Mouse (Mus musculus) embryonic facial prominence, embryonic 10.5 days (tissue): ENCODE measurements around the gene Oprd1. TPM values are rescaled to one million over a fixed set of nuclear protein-coding genes. Genes with fewer than 3 reads are reported as not detected.

Experiments used
- DNase-seq: peaks from one replicate; pipeline ENCODE4 v3.0.0-alpha.2; 2017; ENCODE audit warnings: low spot score
- H3K27ac ChIP-seq: fragments of 300-500 bp; sonication (generic); replicated peaks from 2 replicates; pipeline ENCODE4 v1.5.1; 2016; ENCODE audit warnings: mild to moderate bottlenecking
- H3K27me3 ChIP-seq: fragments of 300-500 bp; sonication (generic); replicated peaks from 2 replicates; pipeline ENCODE4 v1.6.1; 2016; ENCODE audit warnings: low read depth, mild to moderate bottlenecking; ENCODE audit not compliant: poor library complexity, severe bottlenecking
- H3K36me3 ChIP-seq: fragments of 300-500 bp; sonication (generic); replicated peaks from 2 replicates; pipeline ENCODE4 v1.6.1; 2016; ENCODE audit warnings: mild to moderate bottlenecking, moderate library complexity
- H3K4me1 ChIP-seq: fragments of 300-500 bp; sonication (generic); 2 replicates; pipeline ENCODE4 v1.6.1; 2016
- H3K4me3 ChIP-seq: fragments of 300-500 bp; sonication (generic); 2 replicates; pipeline ENCODE4 v1.5.1; 2016; ENCODE audit warnings: mild to moderate bottlenecking, moderate library complexity
- H3K9me3 ChIP-seq: fragments of 300-500 bp; sonication (generic); 2 replicates; pipeline ENCODE4 v1.6.1; 2016; ENCODE audit warnings: mild to moderate bottlenecking
- WGBS: fragments of 180-500 bp; shearing (Covaris S2); methylation state at CpG from one replicate; pipeline ENCODE4 v1.1.7; 2016; 5-methylcytosine and 5-hydroxymethylcytosine counted together
- polyA plus RNA-seq: library from polyadenylated mRNA; unstranded; fragments of >200 nt; fragmentation: Nextera tagmentation; extraction: Ambion mirVana; gene quantifications from 2 replicates; pipeline ENCODE4 v1.2.1, GENCODE M21; 2016

Oprd1 gene
- polyA plus RNA-seq, 1 experiment from 2014 or later = 0.35 TPM

DNA sequence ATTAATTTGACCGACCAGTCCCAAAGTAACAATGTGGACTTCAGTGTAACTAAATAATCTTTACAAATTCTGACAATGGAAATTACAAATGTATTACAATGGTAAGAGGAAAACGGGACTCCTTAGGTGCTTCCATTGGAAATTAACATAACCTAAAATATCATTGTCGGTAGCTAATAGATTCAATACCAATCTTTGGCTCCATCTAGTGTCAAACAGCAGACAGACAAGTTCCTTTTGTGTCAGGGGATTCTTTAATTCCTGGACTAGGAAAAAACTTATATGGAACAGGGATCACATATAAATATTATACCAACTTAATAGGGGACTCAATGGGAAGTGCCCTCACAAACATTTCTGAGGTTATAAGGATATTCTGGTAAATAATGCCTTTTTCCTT lies 43.1 kb downstream of the Oprd1 start:
- 50% methylated on average over 3 of the region's 3 CpGs for WGBS
- no peak for DNase-seq
- Histone ChIP-seq H3K36me3 (no peaks in the 10 kb centered on the region), H3K4me3 (no peak overlapping the region), H3K9me3 (no peaks in the 10 kb centered on the region), H3K4me1 (peaks cover 5% of the 10 kb centered on the region), H3K27me3 (no peaks in the 10 kb centered on the region), H3K27ac (no peak overlapping the region)

- no peak for DNase-seq
- WGBS = 72% methylated on average over 5 of the region's 5 CpGs
Measured at GRCm38 (mm10) chr4:132099548-132099947, 44.7 kb downstream of the Oprd1 start.

GRCm38 (mm10) chr4:132095043-132095442 lies 49.2 kb downstream of the Oprd1 start:
- WGBS = 79% methylated on average over 7 of the region's 7 CpGs
- DNase-seq = no peak
- Histone ChIP-seq H3K27me3 (no peaks in the 10 kb centered on the region), H3K36me3 (no peaks in the 10 kb centered on the region), H3K4me3 (no peak overlapping the region), H3K27ac (no peak overlapping the region), H3K4me1 (no peaks in the 10 kb centered on the region), H3K9me3 (no peaks in the 10 kb centered on the region)

More at GRCm38 (mm10) chr4:132099548-132099947, 44.7 kb downstream of the Oprd1 start:
- H3K36me3 ChIP-seq = no peaks in the 10 kb centered on the region
- no peaks in the 10 kb centered on the region for H3K9me3 ChIP-seq
- no peaks in the 10 kb centered on the region for H3K27me3 ChIP-seq
- no peak overlapping the region for H3K4me3 ChIP-seq
- H3K4me1 ChIP-seq = peaks cover 5% of the 10 kb centered on the region
- H3K27ac ChIP-seq = no peak overlapping the region

DNA sequence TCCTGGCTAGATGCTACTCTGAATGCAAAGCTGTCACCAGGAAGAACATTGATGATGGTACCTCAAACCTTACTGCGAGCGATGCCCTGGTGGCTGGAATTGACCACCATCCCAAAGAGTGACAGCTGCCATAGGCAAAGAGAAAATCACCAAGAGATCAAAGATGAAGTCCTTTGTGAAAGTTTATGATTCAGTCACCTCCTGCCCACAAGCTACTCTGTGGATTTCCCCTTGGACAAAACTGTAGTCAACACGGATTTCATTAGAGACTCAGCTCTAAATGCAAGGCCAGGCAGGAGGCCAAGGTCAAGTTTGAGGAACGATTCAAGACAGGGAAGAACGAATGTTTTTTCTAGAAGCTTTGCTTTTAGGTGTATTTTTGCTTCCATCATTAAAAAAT lies 50.4 kb downstream of the Oprd1 start:
- H3K9me3 ChIP-seq = no peaks in the 10 kb centered on the region
- 88% methylated on average over 5 of the region's 5 CpGs for WGBS
- no peaks in the 10 kb centered on the region for H3K27me3 ChIP-seq
- no peaks in the 10 kb centered on the region for H3K36me3 ChIP-seq
- H3K4me1 ChIP-seq = no peaks in the 10 kb centered on the region
- no peak overlapping the region for H3K27ac ChIP-seq
- H3K4me3 ChIP-seq = no peak overlapping the region
- DNase-seq = no peak

- DNase-seq = no peak
- Histone ChIP-seq H3K27me3 (no peaks in the 10 kb centered on the region), H3K4me3 (no peak overlapping the region), H3K36me3 (no peaks in the 10 kb centered on the region), H3K27ac (no peak overlapping the region), H3K4me1 (no peaks in the 10 kb centered on the region), H3K9me3 (no peaks in the 10 kb centered on the region)
- WGBS = 84% methylated on average over 6 of the region's 6 CpGs
Measured at GRCm38 (mm10) chr4:132093136-132093535, 51.1 kb downstream of the Oprd1 start.

GRCm38 (mm10) chr4:132088921-132089320 lies 55.4 kb downstream of the Oprd1 start:
- H3K9me3 ChIP-seq = no peaks in the 10 kb centered on the region
- 27% methylated on average over 7 of the region's 7 CpGs for WGBS
- peak; percentile 71 for DNase-seq
- no peaks in the 10 kb centered on the region for H3K36me3 ChIP-seq
- H3K4me1 ChIP-seq = peaks cover 5% of the 10 kb centered on the region
- no peak overlapping the region for H3K4me3 ChIP-seq
- no peak overlapping the region for H3K27ac ChIP-seq
- no peaks in the 10 kb centered on the region for H3K27me3 ChIP-seq

- Histone ChIP-seq H3K4me1 (peaks cover 9% of the 10 kb centered on the region), H3K27me3 (0 out of 2 replicates have a peak, but pooled peaks cover under 1% of the 10 kb centered on the region), H3K36me3 (no peaks in the 10 kb centered on the region), H3K27ac (no peak overlapping the region), H3K9me3 (no peaks in the 10 kb centered on the region), H3K4me3 (no peak overlapping the region)
- WGBS = 84% methylated on average over 7 of the region's 7 CpGs
- DNase-seq = no peak
Measured at GRCm38 (mm10) chr4:132085114-132085513, 59.2 kb downstream of the Oprd1 start.

DNA sequence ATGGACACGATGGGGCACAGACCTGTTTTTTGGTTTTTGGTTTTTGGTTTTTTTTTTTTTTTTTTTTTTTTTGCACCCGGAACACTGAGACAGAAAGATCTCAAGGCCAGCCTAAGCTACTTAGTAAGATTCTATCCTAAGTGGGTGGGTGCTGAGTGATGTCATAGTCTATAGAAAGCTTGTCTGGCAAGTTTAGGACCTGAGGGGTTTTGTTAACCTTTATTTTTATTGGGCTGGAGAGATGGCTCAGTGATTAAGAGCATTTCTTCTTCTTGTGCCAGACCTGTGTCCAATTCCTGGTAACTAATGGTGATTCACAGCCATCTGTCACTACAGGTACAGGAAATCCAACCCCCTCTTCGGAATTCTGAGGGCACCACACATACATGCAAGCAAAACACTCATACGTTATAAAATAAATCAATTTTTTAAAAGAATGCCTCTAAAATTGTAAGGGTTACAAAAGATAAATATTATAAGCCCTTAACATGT lies 63.7 kb downstream of the Oprd1 start:
- no peak overlapping the region for H3K4me3 ChIP-seq
- H3K4me1 ChIP-seq = peaks cover 37% of the 10 kb centered on the region
- no peak for DNase-seq
- no peak overlapping the region for H3K27ac ChIP-seq
- WGBS = 74% methylated on average over 4 of the region's 4 CpGs
- H3K27me3 ChIP-seq = peaks cover 38% of the 10 kb centered on the region
- H3K9me3 ChIP-seq = no peaks in the 10 kb centered on the region
- no peaks in the 10 kb centered on the region for H3K36me3 ChIP-seq

DNA sequence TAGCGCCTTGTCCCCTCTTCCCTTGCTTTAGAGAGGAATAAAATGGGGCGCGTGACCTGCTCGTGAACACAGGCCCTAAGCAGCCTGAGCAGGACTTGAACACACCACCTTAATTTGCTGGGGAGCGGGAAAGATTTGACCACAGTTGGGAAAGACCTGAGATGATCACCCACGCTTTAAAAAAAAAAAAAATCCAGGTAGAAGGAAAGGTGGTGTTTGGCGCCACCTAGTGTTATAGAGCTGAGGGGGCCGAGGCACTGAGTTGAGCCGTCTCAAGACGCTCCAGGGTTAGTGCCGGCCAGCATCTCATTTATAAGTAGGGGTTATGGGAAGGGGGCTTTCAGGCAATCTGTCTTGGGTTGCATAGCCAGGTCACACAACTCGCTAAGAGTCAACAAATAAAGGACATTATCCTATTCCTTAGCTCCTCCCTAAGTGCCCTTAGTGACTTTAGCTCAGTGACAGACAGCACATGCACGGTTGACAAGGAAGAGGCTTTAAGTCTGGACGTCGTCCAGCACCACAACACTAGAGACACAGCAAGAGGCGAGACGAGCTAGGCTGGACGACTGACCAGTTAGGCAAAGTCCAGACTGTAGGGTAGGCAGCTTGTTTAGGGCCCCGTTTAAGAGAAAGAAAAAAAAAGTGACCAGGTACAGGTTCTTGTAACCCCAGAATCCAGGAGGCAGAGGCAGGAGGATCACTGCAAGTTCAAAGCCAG lies 64.6 kb downstream of the Oprd1 start:
- DNase-seq = peak; percentile 75
- Histone ChIP-seq H3K4me3 (no peak overlapping the region; the same call in 1 of the 2 replicates), H3K36me3 (no peaks in the 10 kb centered on the region), H3K9me3 (no peaks in the 10 kb centered on the region), H3K4me1 (peaks cover 44% of the 10 kb centered on the region), H3K27me3 (peaks cover 38% of the 10 kb centered on the region), H3K27ac (no peak overlapping the region)
- WGBS = 17% methylated on average over 19 of the region's 19 CpGs

DNA sequence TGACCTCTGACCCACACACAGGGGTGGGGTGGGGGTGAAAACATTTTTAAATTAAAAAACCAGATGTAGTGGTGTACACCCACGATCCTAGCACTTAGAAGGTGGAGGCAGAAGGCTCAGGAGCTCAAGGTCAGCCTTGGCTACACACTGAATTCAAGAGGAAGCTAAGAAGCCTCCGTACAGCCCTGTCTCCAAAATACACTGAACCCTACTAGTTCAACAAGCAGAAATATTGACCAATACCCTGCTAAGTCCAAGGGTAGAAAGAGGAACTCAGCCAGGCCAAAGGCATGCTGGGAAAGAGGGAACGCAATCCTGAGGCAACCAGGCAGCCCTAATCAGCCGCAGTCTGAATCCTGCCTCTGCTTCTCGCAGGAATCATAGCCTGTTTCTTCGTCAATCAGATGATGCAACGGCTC lies 66.0 kb downstream of the Oprd1 start:
- H3K4me1 ChIP-seq = peaks cover 50% of the 10 kb centered on the region
- WGBS = 68% methylated on average over 7 of the region's 7 CpGs
- H3K9me3 ChIP-seq = no peaks in the 10 kb centered on the region
- no peak overlapping the region for H3K27ac ChIP-seq
- H3K36me3 ChIP-seq = no peaks in the 10 kb centered on the region
- no peak for DNase-seq
- H3K27me3 ChIP-seq = peaks cover 49% of the 10 kb centered on the region
- no peak overlapping the region for H3K4me3 ChIP-seq

DNA sequence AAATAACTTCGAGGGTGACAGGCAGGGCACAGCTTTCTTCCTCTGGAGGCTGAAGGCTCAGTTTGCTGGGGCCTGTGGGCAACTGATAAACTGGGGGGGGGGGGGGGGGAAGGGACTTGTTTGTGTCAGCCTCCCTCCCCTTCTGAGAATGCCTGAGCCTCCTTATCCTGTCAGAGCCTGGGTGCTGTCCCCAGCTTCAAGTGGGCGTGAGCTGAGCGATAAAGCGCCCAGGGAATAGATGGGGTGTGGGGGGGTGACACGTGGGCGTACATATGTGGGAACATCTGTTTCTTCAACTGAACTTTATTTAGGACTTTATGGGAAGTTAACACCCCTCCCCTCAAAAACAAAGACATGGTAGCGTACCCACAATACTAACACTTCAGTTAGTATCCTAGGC lies 66.8 kb downstream of the Oprd1 start:
- H3K4me1 ChIP-seq = peaks cover 57% of the 10 kb centered on the region
- no peaks in the 10 kb centered on the region for H3K36me3 ChIP-seq
- DNase-seq = no peak
- peaks cover 57% of the 10 kb centered on the region for H3K27me3 ChIP-seq
- no peak overlapping the region for H3K4me3 ChIP-seq
- 73% methylated on average over 7 of the region's 7 CpGs for WGBS
- H3K9me3 ChIP-seq = no peaks in the 10 kb centered on the region
- H3K27ac ChIP-seq = no peak overlapping the region

GRCm38 (mm10) chr4:132076480-132077405 lies 67.5 kb downstream of the Oprd1 start:
- Histone ChIP-seq H3K4me3 (0 out of 2 replicates have a peak overlapping the region, but pooled peaks have one; percentile 16), H3K4me1 (peaks cover 57% of the 10 kb centered on the region), H3K27ac (no peak overlapping the region), H3K9me3 (no peaks in the 10 kb centered on the region), H3K27me3 (peaks cover 64% of the 10 kb centered on the region), H3K36me3 (no peaks in the 10 kb centered on the region)
- peak; percentile 54 for DNase-seq
- WGBS = 25% methylated on average over 20 of the region's 20 CpGs
